Mouse (Mus musculus): Measurements from ENCODE around the gene Cacna1d.

GRCm38 (mm10) chr14:30272523-30272922 is 218.7 kb downstream of the Cacna1d start:
- no peak for TF ChIP-seq CTCF (IDR thresholded peaks at IDR 0.05; ENCODE audit: low read depth)
- TF ChIP-seq EP300 (optimal IDR thresholded peaks at IDR 0.05): no peak

Data from stomach, postnatal 0 days (tissue).